Mouse (Mus musculus) urinary bladder, postnatal 36 days (tissue): ENCODE results near the gene Chn2.

Experiments used
- DNase-seq, 2 experiments: peaks; one replicate each; pipeline ENCODE4 v3.0.0; 2022; ENCODE audit warnings: low spot score in 2 of 2, mixed read lengths in 1 of 2

Gene Chn2

DNA sequence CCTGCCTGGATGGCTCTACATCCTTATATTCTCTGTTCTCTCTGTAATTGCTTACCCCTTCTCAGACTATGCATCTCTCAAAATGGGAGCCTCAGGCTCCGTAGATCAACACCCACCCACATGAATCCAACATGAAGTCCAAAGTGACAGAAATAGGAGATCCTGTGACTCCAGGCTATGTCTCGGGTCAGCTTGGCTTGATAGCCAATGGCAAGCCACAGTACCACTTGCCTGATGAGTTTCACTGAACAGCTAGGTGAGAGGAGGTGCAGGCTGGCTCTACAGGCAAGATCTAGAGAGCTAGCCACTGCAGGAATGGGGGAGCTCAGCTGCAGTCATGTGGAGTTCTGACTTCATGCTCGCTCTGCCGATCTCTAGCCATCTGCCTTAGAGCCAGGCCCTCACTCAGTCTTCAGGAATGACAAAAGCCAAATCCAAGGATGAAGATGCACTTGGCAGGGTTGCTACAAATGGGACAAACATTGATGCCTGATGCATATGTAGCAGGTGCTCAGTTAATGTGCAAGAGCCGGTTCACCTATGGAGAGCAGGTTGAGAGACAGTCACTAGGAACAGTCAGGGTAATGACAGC lies 158.6 kb downstream of the Chn2 start:
- no peak for DNase-seq

DNA sequence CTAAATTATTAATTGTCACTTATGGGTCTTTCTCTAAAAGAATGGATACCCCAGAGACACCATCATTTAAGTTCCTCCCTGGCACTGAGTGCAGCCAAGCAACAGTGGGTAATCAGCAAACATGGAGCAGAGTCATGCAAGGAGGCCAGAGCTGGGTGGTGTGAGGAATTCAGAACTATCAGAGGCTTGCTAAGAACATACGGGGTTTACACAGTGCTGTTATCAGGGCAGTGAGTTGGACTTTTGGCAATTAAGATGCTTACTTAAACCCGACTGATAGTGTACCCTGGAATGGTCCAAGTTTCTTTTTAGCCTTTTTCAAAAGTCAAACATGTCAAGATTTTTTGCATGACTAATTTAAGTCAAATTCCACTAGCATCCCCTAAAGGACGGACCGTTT lies 160.2 kb downstream of the Chn2 start:
- DNase-seq = no peak

DNA sequence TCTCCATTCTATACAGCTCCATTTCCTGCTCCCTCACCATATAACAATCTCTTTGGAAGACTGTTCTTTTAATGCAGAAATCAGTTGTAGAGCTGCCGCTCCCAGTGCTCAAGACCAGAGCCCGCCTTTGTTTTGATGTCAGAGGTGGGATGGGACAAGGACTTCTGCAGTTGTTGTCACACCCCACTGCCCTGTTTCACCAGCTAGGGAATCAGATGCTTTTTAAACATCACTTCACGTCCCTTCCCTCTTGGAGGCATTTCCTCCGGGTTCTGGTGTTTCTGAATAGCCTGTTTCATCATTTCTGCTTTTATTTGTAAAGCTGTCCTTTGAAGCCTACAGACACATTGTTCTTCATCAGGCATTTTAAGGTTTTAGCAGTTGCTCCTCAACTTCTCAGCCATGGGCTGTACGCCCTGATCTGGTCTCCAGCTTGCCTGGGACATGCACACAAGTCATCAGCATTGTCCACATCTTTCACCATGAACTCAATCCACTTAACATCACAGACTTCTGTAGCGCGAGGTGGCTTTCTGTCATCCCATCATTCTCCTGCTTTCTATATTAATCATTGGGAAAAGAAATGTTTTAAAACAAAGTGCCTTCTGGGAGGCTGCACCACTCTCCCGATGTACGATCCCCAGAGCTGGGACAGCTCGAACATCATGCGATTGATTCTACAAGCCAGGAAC lies 160.8 kb downstream of the Chn2 start:
- no peak for DNase-seq

DNA sequence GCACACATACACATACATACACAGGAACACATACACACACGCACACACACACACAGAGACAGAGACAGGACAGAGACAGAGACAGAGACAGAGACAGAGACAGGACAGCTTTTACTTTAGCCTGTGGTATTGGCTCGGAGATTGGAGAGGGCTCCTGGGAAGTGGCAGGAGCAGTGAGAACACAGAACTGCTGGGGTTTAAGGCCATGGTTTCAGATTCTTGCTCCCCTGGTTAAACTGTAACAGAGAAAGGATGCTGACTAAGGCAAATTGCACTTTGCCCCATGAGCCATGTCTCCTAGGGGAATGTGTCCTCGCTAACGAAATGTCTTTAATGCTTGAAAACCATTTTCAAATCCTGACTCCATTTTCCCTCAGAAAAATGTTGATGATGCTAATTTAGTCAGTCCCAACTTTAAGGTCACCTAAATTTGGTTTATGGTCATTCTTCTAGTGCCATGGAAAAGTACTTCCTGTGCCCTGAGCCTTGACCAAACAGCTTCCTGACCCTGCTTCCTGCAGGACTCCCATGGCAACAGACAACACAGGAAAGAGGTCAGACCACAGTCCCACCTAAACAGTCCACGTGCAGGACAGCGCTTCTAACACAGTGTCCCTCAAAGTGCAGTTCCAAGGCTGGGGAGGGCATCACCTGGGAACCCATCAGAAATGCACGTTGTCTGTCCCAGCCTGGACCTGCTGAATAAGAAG lies 163.1 kb downstream of the Chn2 start:
- DNase-seq = no peak

DNA sequence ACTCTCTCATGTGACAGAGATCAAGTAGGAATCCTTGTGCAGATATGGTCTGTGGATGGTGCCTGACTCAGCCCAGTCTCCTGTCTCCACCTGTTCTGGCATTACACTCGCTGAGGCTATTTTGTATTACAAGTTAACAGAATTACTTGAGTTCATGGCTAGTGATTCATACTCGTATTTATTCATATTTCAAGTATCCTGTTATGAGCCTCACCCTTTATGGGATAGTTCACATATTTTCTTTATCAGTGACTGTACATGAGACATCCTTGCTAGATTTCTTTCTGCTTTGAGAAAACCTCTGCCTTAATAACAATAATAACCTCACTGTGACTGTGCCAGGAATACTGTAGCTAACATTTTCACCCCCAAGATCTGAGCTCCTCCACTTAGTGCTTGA lies 164.0 kb downstream of the Chn2 start:
- DNase-seq = no peak

DNA sequence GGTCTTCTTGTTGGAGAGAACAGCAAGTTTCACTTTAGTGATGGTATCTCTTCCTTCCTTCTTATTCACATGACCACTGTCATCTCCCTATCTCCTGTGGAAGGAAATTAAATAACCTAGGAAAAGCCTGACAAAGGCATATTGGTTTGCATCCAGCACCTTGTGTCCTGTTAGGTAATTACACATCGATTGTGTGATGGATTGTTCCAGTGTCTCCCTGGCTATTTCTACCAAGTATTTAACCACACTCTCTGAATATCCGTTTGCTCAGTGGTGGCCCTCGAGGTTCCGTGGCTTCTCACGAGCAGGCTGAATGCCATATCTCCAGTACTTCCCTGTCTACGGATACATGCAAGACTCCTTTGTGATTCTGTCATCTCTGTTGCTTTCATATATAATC lies 164.6 kb downstream of the Chn2 start:
- no peak for DNase-seq

DNA sequence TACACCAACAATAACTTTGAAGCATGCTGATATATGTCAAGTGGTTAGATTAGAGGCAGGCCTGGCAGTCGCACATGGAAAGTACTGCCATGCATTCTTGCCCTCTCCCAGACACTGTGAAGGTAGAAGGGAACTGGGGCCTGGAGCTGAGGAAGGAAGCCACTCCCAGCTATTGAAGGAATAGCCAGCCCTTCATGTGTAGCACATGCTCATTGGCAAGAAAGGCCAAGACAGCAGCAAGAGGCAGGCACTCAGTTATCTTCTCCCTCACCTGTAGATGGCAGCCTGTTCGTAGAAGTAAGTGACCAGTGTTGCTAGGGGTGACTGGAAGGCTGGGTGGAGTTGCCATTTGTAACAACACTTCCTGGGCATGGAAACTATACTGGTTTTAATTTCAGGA lies 165.6 kb downstream of the Chn2 start:
- no peak for DNase-seq

DNA sequence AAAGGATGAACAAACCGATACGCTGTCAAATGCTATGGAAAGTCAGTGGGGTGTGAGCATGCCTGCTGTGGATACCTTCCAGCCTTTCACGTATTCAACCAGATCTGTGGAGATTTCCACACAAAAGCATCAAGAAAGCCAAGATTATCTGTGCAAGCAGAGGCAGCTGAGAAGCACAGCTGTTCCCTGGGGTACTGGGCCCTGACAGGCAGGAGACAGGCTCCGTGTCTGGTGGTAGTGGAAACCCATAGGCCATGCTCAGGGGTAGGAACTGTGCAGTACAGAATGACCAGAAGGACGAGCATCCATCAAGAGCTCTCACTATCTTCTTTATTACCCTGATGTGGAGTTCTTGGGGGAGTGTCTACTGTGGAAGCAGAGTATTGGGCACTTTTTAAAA lies 166.1 kb downstream of the Chn2 start:
- DNase-seq = no peak

DNA sequence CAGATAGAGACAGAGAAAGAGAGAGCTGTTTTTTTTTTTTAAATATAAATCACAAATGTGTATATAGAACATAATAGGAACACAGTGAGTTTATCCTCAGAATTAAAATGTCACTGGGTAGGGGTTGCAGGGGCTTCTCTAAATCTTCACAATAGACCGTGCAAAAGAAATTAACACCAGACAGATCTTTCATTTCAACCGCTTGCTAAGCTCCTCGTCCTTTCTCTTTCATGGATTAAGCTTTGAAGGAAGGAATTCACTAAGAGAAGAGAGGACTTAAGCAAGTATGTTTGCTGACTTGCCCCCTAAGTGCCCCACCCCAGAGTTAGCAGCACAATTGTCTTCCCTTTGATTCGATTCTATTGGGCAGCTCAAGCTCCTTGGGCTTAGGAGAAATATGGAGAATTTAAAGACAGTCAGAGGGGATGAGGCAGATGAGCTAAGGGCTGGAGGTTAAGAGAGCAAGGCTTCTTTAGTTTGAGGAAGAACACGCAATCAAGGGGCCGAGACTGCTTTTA lies 166.9 kb downstream of the Chn2 start:
- no peak for DNase-seq

DNA sequence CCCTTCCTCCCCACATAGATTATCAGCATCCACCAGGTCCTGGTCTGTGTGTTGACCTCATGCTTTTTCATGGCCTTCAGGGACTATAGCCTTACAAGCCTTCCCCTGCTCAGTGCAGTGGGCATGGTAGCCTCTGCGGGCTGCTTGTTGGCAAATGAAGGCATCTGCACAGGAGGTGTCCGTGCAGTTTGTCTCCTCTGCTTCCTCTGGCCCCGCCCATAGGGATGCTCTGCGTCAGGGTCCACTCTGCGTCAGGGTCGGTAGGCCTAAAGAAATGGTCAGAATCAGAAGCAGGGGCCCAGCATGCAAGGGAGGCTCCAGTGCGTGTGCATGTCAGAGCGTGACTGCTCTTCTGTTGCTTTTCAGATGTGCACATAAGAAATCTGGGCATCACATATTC lies 169.4 kb downstream of the Chn2 start:
- DNase-seq = no peak

DNA sequence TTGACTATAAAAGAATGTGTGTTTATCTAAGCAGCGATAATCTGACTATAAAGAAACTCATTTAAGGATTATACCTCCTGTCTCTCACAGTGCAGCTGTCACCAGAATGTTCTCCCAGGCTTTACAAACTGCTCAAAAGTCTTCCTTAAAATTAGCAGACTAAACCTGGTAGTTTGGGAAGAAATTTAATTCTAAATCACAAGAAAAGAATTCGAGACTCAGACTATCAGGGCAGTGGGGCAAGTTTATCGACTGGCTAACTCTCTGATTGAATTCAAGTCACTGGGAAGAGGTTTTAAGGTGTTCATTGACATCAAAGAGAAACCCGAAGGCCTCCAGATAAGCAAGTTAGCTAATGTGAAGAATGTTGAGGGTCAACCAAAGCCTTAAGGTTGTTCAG lies 171.6 kb downstream of the Chn2 start:
- no peak for DNase-seq

DNA sequence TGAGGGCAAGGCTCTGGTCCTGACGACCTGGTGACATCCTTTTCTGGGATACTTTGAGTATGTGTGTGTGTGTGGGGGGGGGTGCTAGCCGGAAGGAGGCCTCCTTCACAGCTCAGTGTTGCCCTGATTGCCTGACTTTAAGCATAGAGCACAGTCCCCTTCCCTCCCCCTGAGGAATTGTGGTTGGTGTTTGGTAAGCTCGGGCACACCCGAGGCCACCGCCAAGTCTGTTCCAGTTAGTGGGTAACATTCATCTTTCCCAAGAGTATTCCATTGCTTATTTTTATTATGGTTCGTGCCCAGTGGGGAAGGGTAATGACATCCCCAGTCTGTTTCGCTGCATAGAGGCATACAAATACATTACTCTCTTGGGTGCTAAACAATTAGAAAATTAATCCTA lies 172.6 kb downstream of the Chn2 start:
- no peak for DNase-seq

DNA sequence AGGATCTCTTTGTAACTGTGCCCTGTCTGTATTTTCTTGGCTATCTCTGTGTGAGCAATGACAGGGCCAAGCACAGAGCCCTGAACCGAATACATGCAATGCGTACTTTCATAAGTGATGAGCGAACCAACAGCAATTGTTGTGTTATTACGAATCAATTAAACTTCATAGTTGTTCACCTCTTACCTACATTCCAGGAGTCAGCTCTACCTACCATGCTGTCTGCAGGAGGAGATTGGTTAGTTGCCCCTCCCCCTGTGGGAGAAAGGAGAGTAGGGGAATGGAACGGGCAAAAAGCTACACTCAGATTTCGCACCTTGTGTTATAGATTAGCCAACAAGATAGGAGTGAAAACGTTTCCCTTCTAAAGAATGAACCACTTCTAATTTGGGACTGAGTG lies 174.4 kb downstream of the Chn2 start:
- no peak for DNase-seq

DNA sequence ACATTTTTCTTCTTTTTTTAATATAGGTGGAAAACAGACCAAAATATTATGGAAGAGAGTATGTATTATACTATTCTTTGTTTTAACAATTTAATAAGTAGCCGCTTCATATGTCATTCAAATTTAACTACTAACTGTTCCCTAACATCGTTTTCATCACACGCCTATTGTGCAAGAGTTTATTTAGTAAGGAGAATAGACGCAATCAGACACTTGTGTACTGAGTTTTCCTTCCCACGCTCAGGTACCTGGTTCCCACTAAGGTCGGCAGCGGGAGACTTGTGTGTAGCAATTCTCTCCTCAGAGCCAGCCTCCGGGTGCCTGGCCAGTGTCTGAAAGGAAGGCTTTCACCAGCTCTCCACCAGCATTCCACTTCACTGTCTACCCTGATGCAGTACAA lies 176.3 kb downstream of the Chn2 start:
- no peak for DNase-seq

DNA sequence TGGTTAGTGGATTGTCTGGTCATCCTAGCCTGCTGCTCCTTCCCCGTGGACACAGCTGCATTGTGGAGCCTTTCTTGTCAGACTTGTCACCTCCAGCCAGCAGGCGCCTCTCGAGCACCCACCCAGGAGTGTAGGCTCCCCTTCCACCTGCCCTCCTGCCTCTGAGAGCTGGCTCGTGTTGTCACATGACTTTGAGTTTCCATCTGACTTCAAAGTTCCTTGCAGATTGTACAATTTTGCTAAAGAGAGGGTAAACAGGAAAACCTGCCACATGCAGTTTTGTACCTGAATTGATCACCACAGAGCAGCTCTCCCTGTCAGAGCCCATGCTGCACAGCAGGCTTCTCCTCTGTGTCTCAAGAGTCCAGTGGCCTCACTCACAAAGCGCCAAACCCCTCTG lies 177.2 kb downstream of the Chn2 start:
- no peak for DNase-seq

DNA sequence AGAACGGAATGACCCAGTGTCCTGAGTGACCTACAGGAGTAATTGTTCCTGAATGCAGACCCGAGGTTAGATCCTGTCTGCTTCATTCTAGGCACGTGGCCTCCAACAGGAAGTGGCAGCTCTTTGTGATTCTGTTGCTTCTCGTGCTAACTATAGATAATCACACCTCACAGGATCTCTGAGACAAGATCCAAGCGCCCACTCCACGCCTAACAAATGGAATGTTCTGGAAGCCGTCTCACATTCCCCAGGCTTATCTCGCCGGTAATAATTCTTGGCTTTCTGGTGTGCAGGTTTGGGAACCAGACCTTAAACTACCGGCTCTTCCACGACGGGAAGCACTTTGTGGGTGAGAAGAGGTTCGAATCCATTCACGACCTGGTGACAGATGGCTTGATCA lies 180.8 kb downstream of the Chn2 start:
- DNase-seq = no peak

DNA sequence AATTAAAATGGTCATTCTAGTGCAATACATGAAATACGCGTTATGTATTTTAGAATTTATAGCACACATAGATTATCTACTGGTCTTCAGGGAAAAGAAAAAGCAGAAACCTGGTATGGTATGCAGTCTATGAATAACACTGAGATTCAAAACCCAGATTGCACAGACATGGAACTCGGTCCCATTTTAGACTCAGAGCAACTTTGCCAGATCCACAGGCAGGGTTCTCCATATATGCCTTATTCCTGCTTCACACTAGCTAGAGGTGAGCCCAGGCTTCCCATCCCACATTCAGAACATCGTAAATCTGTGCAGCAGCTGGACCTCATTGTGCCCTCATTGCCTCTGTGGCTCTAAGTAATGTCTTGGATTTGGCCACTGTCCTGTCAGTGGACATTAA lies 184.2 kb downstream of the Chn2 start:
- DNase-seq = no peak

DNA sequence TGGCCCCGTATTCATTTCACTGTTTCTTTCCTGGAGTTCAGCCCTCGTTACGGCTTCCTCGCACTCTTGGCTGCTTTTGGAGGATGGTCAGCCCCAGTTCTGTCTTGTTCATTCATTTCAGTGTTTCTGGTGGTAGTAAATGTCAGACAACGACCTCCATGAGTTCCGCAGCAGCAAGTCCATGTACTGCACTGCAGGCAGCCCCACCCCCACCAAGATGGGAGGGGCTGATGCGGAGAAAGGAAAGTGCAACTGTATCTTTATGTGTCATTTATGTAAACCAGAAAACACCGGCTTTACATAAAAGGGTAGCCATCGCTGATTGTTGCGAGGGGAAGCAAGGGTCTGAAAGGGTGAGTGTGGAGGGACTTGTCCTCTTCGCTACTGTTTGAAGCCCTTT lies 185.0 kb downstream of the Chn2 start:
- no peak for DNase-seq

DNA sequence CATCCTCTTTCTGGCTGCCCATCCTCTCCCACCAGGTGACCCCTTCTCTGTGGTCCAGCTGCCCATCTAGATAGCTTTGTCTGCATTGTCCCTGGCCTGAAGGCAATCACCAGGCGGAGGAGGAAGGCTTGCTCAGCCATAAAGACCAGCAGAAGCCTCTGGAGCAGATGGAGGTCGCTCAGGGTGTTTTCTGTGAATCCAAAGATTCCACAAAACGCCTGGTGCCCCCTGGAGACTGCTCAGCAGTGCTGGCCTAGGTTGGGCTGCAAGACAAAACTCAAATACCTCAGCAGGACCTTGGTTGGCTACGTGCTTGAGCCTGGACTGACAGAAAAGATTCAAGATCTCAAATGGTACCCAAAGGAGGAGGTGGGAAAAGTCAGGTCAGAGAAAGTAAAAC lies 186.0 kb downstream of the Chn2 start:
- DNase-seq = no peak

DNA sequence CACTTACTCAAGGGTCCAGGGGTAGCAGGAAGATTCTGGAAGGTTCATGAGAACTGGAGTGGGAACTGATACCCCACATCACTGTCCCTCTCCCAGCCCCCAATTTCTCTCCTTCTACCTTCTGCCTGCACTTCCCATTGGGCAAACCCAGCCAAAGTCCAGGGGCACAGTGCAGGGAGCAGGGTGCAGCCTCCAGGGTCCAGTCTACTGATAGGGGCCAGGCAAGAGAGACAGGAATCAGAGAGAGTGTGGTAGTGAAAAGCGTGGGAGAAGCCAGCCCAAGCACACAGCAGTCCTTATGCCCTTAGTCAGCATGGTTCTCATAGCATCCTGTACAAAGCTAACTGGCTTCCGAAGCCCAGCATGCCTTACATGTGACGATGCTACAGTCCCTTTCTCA lies 187.7 kb downstream of the Chn2 start:
- DNase-seq = no peak

DNA sequence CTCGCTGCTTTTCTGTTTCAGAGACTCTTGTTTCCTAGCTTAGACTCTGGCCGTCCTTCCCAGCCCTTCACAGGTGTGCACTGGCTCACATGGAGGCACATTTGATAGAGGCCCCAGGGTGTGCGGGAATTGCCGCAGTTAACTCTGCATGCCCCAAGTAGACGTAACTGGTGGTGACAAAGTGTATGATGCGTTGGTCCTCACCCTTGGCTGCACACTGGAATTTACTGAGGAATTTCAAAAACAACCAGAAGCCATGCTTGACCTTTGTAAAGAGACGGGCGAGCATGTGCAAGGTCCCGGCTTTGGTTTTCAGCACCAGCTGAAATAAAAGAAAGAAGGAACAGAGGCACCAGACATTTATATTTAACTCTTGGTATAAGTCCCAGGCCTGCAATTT lies 189.1 kb downstream of the Chn2 start:
- DNase-seq = no peak

DNA sequence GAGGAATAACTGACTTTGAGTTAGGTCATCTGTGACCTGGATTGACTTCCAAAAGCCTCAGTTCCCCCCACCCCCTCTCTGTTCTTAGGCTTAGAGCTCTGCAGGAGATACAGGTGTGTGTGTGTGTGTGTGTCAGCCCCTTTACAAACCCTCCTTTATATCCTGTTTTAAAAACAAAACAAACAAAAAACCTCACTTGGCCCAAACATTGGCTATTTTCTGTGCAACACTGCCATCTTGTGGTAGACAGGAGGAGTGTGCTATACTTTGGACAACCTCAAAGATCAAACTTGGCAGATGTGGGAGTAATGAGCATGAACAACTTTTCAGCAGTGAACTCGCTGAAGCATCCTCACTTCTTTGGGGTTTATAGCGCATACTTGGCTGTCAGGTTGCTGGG lies 189.5 kb downstream of the Chn2 start:
- DNase-seq = peak in 1 of 2 experiments; percentile 14
